Mouse (Mus musculus) liver, postnatal 0 days (tissue): ENCODE results near the gene Zfp459. TPM values are rescaled to one million over a fixed set of nuclear protein-coding genes. Genes with fewer than 3 reads are reported as not detected.
"Not testable (repeated sequence)": the region's sequence is repeated elsewhere in the genome, so short reads cannot be mapped to it uniquely, and the experiment has no call there.

Source experiments
- ATAC-seq: fragments of 200-750 bp; cut with Nextera tagmentation; 2 replicates; pipeline ENCODE4 v1.8.0; 2017; ENCODE audit warnings: mild to moderate bottlenecking, moderate library complexity
- DNase-seq: peaks from one replicate; pipeline ENCODE4 v3.0.0-alpha.2; 2016
- H3K27ac ChIP-seq: fragments of 300-500 bp; sonication (generic); 2 replicates; pipeline ENCODE4 v1.5.1; 2014; ENCODE audit warnings: antibody characterized with exemption, moderate library complexity, mild to moderate bottlenecking, low read depth
- H3K27me3 ChIP-seq: fragments of 300-500 bp; sonication (generic); 2 replicates; pipeline ENCODE4 v1.6.1; 2014; ENCODE audit warnings: low read length, control low read depth, mixed read lengths; ENCODE audit not compliant: insufficient read depth
- H3K36me3 ChIP-seq: fragments of 300-500 bp; sonication (generic); replicated peaks from 2 replicates; pipeline ENCODE4 v1.6.1; 2014; ENCODE audit warnings: mild to moderate bottlenecking, control low read depth, low read length, moderate library complexity, mixed read lengths; ENCODE audit not compliant: insufficient read depth
- H3K4me1 ChIP-seq: fragments of 300-500 bp; sonication (generic); 2 replicates; pipeline ENCODE4 v1.6.1; 2014; ENCODE audit warnings: antibody characterized with exemption, mild to moderate bottlenecking, control low read depth; ENCODE audit not compliant: insufficient read depth
- H3K4me2 ChIP-seq: fragments of 300-500 bp; sonication (generic); 2 replicates; pipeline ENCODE4 v1.6.1; 2014; ENCODE audit warnings: low read depth, mild to moderate bottlenecking, low read length, moderate library complexity, mixed read lengths
- H3K4me3 ChIP-seq: fragments of 300-500 bp; sonication (generic); 2 replicates; pipeline ENCODE4 v1.5.1; 2014; ENCODE audit warnings: low read depth, low read length
- H3K9ac ChIP-seq: fragments of 300-500 bp; sonication (generic); replicated peaks from 2 replicates; pipeline ENCODE4 v1.6.1; 2014; ENCODE audit warnings: mild to moderate bottlenecking, moderate library complexity
- H3K9me3 ChIP-seq: fragments of 300-500 bp; sonication (generic); 2 replicates; pipeline ENCODE4 v1.6.1; 2016; ENCODE audit warnings: mild to moderate bottlenecking, control low read depth, low read length, mixed read lengths
- CTCF ChIP-seq: sonication (generic); IDR thresholded peaks from 2 replicates; pipeline ENCODE4 v1.5.1; 2016; ENCODE audit warnings: antibody characterized with exemption, low read depth
- EP300 ChIP-seq: IDR thresholded peaks from 2 replicates; pipeline ENCODE4 v1.6.1; 2016; ENCODE audit warnings: antibody characterized with exemption, low read depth, mild to moderate bottlenecking
- WGBS: fragments of 180-500 bp; shearing (Covaris S2); extraction: QIAGEN DNeasy Blood & Tissue Kit; methylation state at CpG from one replicate; pipeline ENCODE4 v1.1.7; 2014; ENCODE audit not compliant: insufficient replicate concordance; 5-methylcytosine and 5-hydroxymethylcytosine counted together
- polyA plus RNA-seq: library from polyadenylated mRNA; unstranded; fragments of >200 nt; fragmentation: Nextera tagmentation; extraction: Ambion mirVana; gene quantifications from 2 replicates; pipeline ENCODE4 v1.2.1, GENCODE M21; 2015

Gene Zfp459
- polyA plus RNA-seq, 1 experiment from 2014 or later = not detected

- H3K9me3 ChIP-seq = no peaks in the 10 kb centered on the region
- WGBS = 66% methylated on average over 3 of the region's 3 CpGs
- TF ChIP-seq CTCF = no peak
- TF ChIP-seq EP300 = no peak
These were observed 6.9 kb upstream of the Zfp459 start for GRCm38 (mm10) chr13:67428116-67428515.

GRCm38 (mm10) chr13:67425699-67426098 lies 4.5 kb upstream of the Zfp459 start:
- not testable (repeated sequence) for H3K27ac ChIP-seq, H3K4me1 ChIP-seq, H3K4me2 ChIP-seq, H3K36me3 ChIP-seq, H3K27me3 ChIP-seq, H3K9ac ChIP-seq, H3K4me3 ChIP-seq, ATAC-seq, H3K9me3 ChIP-seq, DNase-seq

More at GRCm38 (mm10) chr13:67428116-67428515, 6.9 kb upstream of the Zfp459 start:
- H3K27me3 ChIP-seq = no peaks in the 10 kb centered on the region
- H3K4me1 ChIP-seq = no peaks in the 10 kb centered on the region
- H3K9ac ChIP-seq = no peak overlapping the region
- H3K36me3 ChIP-seq = no peaks in the 10 kb centered on the region
- no peak overlapping the region for H3K4me2 ChIP-seq
- no peak for ATAC-seq
- DNase-seq = no peak
- no peak overlapping the region for H3K4me3 ChIP-seq
- H3K27ac ChIP-seq = no peak overlapping the region

- H3K9ac ChIP-seq, H3K36me3 ChIP-seq, H3K9me3 ChIP-seq, H3K4me1 ChIP-seq, H3K4me3 ChIP-seq, ATAC-seq, H3K27me3 ChIP-seq, DNase-seq, H3K27ac ChIP-seq, H3K4me2 ChIP-seq: not testable (repeated sequence)
- WGBS = 81% methylated on average over 2 of the region's 2 CpGs
These were observed 1.3 kb upstream of the Zfp459 start for GRCm38 (mm10) chr13:67422532-67422931.

DNA sequence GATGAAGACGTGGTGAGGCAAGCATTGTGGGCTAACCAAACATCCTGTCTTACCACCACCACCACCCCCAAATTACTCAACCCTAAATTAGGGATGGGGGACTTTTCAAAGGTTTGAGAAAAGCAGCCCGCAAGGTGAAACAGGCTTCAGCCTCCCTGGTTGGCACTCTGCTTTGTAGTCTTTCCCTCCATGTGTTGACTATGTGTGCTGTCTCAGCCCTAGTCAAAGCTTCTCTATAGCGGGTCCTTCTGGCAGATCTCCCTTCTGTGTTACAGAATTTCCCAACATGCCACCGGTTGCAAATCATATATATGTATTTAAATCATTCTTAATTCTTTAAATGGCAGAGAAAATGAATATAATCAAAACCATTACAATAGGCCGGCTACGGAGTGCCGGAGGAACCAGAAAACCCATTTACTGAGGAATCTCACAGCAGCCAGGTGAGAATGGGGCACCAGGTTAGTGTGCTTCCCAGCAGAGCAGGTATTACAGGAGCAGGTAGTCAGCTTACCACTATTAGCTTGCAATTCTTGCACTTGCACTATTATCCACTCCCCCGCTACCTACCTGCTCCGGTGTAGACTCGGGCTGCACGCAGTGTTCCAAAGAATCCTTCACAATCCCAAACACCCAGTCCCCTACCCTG lies 536 bp downstream of the Zfp459 start:
- Histone ChIP-seq H3K9ac (peak overlapping the region; percentile 43), H3K4me3 (peak overlapping the region; percentile 65), H3K36me3 (no peaks in the 10 kb centered on the region), H3K4me1 (no peaks in the 10 kb centered on the region), H3K9me3 (no peaks in the 10 kb centered on the region), H3K4me2 (peak overlapping the region; percentile 80), H3K27me3 (no peaks in the 10 kb centered on the region), H3K27ac (no peak overlapping the region)
- 34% methylated on average over 11 of the region's 11 CpGs for WGBS
- ATAC-seq (peak; percentile 4; the same call in 1 of the 2 replicates), DNase-seq (no peak)
- TF ChIP-seq CTCF (no peak), EP300 (no peak)

GRCm38 (mm10) chr13:67416811-67417210 lies 4.4 kb downstream of the Zfp459 start:
- no peak for TF ChIP-seq EP300
- no peak for TF ChIP-seq CTCF
- no peak for ATAC-seq
- Histone ChIP-seq H3K9ac (no peak overlapping the region), H3K4me1 (no peaks in the 10 kb centered on the region), H3K4me2 (no peak overlapping the region), H3K9me3 (no peaks in the 10 kb centered on the region), H3K36me3 (no peaks in the 10 kb centered on the region), H3K27me3 (no peaks in the 10 kb centered on the region), H3K27ac (no peak overlapping the region), H3K4me3 (no peak overlapping the region)
- DNase-seq = no peak
- WGBS = 74% methylated on average over 3 of the region's 3 CpGs

GRCm38 (mm10) chr13:67415759-67416158 lies 5.5 kb downstream of the Zfp459 start:
- Histone ChIP-seq H3K36me3 (no peaks in the 10 kb centered on the region), H3K9ac (no peak overlapping the region), H3K27me3 (no peaks in the 10 kb centered on the region), H3K27ac (no peak overlapping the region), H3K4me3 (no peak overlapping the region), H3K4me2 (no peak overlapping the region), H3K9me3 (no peaks in the 10 kb centered on the region), H3K4me1 (no peaks in the 10 kb centered on the region)
- no peak for TF ChIP-seq EP300
- no peak for TF ChIP-seq CTCF
- ATAC-seq = no peak
- DNase-seq = no peak
- WGBS = 78% methylated on average over 6 of the region's 6 CpGs

GRCm38 (mm10) chr13:67413634-67414033 lies 7.6 kb downstream of the Zfp459 start:
- TF ChIP-seq CTCF = peak; percentile 49
- WGBS = 55% methylated on average over 3 of the region's 3 CpGs
- H3K4me1 ChIP-seq, ATAC-seq, DNase-seq, H3K4me3 ChIP-seq, H3K9ac ChIP-seq, H3K36me3 ChIP-seq, H3K9me3 ChIP-seq, H3K27ac ChIP-seq, H3K27me3 ChIP-seq, H3K4me2 ChIP-seq: not testable (repeated sequence)

DNA sequence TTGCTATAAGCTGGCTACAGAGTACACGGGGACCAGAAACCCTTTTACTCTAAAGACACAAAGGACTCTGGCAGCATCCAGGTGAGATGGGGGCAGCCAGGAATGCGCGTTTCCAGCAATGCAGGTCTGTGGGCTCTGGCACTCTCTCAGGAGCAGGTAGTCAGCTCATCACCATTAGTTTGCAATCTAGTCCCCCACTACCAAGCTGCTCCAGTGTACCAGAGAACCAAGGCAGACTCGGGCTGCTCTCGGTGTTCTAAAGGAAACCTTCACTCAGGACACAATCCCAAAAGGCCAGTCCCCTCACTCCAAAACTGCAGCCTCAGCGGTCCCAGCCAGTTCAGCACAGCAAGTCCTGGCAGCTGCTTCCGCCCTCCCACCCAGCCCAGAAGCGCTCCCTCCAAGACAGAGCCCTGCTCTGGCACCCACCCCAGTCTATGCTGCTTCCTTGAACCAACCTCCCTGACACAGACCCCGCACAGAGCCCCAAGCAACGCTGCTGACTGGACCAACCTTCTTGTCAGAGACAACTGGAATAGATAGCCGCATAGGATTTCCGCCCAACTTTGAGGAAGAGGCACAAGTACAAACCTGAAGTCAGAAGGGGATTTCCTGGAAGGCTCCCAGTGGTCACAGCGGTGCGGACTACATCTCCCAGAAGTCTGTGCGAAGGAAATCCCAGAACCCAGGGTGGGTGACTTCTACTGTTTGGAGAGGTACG lies 21.9 kb downstream of the Zfp459 start, which contains the start of gene Zfp429:
Gene Zfp429 (minus strand): TSS at position 637 of the 721 bp plus-strand sequence.
- peak within 1 kb of the TSS; percentile 76 for H3K27ac ChIP-seq
- DNase-seq (peak; percentile 70), ATAC-seq (peak; percentile 93)

More for the DNA sequence above, 21.9 kb downstream of the Zfp459 start, which contains the start of gene Zfp429:
- not testable (repeated sequence) for H3K4me1 ChIP-seq, H3K9me3 ChIP-seq, H3K36me3 ChIP-seq, H3K27me3 ChIP-seq
- WGBS = 2% methylated on average over 14 of the region's 16 CpGs
- Histone ChIP-seq H3K4me2 (peak within 1 kb of the TSS; percentile 77), H3K4me3 (peak within 1 kb of the TSS; percentile 60), H3K9ac (peak within 1 kb of the TSS; percentile 58)
